Mouse (Mus musculus): Measurements from ENCODE around the gene Dennd1a.

The Dennd1a gene

DNA sequence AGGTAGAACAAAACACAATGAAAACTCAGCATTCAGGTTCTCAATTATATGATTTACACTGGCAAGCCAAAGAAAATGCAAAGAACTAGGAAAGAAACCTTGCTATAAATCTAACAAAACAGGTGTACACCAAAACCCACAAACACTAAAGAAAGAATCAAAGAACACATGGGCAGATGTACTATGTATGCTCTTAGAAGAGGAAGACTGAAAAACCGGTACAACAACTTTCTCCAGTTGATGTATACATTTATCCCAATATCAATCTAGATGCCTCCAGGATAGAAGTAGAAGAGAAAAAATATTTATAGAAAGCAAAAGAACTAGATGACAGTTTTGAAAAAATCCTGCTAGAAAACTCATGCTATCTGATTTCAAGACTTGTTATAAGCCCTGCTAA is 184.5 kb downstream of the Dennd1a start:
- no peak for DNase-seq

DNA sequence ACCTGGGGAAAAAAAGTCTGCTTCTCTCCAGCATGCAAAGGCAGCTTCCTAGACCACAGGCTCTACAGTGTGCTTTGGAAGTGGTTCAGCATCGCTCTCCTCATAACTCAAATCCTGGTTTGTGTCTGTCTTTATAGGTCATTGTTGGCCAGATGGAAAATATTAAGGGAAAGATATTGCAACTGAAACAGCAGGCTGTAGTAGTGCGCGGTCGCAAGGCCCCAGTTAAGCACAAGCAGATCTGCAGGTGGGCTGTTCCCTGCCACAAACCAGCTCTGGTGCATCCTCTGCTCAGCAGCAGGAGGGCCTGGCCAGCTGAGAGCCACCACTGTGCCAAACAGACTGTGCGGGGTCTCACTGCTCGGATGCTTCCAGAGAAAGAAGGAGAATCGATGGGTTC is 186.9 kb downstream of the Dennd1a start:
- DNase-seq = peak; percentile 17

DNA sequence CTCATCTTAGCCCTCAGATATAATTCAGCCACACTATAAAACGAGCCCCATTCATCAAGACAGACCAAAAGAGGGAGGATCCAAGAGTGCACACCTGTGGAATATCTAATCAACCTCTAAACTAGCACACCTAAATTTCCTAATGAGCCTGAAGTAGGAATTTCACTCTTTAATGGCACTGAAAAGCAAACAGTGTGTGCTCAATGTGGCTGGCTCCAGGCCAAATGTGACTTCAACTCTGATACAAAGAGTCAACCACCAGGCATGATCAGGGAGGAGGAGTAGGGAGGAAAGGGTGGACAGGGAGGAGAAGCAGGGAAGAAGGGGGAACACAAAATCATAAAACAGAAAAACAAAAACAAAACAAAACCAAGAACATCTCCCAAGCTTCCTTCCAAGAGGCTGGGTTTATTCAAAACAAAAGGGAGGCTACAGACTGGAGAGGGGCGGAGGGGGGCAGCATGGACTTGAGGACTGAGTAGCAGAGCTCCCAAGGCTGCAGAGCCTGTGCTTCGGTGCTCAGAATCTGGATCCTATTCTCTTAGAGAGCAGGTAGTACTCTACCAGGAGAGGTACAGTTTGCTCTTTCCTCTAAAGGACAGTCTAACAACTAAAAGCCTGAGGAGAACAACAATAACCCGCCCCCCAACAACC is 187.9 kb downstream of the Dennd1a start:
- peak; percentile 16 for DNase-seq

DNA sequence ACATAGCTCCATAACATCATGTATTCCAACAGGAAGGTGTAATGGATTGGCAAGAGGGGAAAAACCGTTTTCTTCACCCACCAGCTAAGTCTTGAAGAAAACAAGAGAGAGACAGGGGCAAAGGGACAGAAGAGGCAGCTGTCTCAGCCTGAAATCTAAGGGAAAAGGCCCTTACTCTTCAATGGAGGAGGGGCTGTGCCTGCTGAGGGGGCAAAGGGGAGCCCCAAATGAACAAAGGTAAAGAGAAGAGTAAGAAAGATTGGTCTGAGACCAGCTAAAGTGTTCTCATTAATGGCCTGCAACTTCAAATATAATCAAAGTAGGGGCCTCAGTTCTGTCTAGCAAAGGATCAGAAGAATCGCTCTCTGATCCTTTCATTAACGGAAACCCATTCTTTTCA is 189.7 kb downstream of the Dennd1a start:
- no peak for DNase-seq

DNA sequence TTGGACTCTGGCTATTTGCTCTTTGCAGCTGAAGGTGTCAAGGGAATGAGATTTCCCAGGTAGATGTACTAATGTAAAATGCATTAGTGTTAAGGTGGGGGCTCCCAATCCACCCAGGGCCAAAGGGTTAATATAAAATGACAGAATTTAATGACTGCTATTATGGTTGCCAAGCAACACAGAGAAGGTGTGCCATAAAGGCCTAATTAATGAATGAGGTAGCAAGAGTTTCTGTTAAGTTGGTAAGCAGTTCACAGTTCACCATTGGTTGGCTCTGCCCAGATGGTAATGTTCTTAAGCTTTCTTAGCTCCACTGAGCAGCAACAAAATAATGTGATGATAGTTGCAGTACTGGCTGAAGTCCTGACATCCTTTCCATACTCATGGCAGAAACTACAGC is 190.9 kb downstream of the Dennd1a start:
- DNase-seq = no peak

DNA sequence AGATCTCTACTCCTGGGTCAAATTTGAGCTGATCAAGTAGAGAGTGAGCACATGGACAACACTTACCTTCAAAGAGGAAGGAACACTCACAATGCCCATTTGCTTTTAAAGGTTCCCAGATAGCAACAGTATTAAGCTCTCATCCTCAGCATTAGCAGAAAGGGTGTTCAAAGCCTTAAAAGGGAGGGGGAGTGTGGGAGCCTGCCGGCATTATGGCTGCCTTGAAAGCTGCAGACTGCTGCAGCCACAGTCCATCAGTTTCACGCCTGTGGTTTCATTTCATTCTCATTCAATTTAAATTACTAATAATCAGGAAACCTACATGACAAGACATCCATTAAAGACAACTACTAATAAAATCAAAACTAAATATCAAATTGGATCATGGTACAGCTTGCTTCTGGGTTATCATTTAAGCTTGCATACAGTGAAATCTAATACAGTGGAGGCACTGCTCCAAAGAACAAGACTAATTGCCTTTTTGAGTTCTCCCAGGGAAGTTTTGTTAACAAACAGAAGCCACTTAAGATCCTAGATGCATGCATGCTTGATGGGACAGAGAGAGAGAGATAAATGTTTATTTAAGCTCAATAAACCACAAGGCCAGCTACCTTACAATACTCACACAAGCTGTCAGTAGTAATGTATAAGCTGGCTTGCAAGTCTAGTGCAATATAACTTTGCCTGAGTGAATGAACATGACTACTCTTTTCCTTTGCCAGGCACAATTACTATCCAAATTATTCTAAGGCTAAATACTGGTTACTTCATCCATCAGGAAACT is 192.6 kb downstream of the Dennd1a start:
- DNase-seq = no peak

DNA sequence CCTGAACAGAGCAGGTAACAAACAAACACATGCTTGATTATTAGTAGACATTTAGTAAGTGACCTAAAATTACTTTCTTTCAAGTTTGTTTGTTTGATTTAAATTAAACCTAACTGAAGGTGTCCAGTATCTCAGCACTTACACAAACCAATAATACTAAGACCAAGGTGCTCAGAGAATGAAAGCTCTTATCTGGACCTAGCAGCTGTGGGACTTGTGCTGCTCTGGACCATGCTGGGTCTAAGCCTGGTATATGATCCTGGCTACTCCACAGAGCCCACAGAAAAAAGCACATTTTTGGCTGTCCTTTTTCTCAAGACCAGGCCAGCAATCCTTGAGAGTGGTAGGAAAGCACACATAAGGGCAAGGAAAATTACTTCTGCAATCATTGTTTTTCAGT is 193.2 kb downstream of the Dennd1a start:
- DNase-seq = no peak

DNA sequence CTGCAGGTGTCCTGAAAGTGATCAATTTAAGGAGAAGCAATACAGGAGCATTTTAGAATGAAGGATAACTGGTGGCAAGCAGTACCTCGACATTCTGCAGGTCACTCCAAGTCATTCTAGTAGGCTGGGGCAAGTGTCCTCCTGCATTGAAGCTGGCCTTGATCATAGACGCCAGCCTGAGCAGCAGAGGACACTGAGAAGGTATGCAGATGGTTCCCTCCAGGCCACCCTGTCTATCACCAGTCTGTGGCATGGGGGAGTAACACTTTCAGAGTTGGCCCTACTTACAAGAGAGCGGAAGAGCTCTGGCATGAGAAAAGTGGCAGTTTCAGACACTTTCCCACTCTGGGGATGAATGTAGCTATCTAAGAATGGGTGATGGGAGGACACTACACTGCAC is 193.9 kb downstream of the Dennd1a start:
- no peak for DNase-seq

DNA sequence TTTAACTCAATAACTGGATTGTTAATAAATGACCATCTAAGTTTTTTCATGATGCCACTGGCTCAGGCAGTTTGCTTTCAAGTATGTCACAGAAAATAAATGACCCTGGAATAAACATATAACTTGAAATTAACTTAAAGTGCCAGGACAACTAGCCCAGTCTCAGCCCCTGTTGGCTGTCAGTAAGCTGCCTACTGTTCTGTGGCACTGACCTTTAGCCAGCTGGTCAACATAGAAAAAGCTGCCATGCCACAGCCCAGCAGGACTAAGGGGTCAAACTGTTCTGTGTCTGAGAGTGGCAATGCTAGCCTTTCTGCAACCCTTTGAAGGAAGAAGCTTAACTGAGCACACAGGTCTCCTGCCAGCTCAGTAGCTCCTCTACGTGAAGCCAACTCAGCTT is 198.8 kb downstream of the Dennd1a start:
- DNase-seq = no peak

DNA sequence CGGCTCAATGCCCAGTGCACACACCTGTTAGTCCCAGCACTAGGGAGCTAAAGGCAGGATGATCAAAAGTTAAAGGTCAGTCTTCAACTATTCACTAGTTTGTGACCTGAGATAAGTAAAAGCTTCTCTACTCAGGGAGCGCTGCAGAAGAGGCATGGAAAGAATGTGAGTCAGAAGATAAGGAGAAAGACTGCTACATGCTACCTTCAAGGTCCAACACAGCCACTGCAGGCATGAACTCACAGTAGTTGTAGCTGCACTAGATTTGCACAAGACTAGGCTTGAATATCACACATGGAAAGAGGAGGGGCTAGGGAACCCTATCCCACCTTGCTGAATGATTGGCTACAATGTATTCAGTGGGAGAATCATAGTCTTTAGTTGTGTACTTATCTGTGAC is 202.1 kb downstream of the Dennd1a start:
- DNase-seq = no peak

DNA sequence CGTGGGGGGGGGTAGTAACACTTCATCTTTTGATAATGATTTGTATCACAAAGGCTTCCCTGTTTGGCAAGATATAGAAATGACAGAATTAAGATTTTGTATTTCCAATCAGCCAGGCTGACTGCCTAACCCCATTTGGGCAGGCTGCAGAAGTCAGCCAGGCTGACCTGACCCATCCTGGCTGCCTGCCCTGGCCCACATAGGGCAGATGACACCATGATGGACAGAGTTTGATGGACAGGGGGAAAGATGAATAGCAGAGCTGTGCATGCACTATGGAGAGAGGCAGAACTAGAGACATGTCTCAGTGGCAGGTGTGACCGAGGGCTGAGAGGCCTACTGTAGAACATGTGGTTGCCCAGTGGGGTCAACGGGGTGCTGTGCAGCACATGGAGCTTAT is 203.9 kb downstream of the Dennd1a start:
- DNase-seq = no peak

DNA sequence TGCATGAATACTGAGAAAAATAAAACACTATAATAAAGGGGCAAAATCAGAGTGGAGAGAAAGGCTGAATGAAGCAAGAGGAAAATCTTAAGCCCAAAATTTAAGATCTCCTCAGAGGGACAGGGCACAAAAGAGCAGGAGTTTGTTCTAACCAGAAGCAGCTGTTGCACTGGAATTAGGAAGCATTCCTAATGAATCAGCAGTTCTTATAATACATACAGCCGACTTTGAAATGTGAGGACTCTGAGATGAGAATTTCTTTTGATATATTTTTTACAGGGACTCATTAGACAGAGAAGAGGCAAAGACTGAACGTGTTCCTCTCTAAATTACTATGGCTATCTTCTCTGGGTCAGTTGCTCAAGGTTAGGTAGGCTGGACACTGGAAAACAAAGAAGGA is 212.7 kb downstream of the Dennd1a start:
- no peak for DNase-seq

DNA sequence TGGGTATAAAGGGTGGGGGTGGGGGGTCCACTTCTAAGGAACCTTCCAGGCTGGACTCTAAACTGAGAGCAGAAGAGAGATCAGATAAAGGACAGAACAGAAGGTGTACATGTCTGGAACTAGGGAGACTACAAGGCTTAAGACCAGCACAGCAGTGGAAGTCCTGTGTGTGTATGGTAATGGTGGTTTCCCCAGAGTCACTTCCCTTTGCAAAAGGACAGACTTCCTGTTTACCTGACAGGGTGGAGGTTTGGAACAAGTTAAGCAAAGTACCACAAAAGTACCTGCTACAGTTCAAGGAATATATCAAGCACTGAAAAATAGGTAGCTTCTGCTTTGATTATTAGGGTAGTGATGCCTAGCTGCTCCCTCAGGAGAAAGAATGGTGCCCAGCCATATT is 215.1 kb downstream of the Dennd1a start:
- DNase-seq = no peak

DNA sequence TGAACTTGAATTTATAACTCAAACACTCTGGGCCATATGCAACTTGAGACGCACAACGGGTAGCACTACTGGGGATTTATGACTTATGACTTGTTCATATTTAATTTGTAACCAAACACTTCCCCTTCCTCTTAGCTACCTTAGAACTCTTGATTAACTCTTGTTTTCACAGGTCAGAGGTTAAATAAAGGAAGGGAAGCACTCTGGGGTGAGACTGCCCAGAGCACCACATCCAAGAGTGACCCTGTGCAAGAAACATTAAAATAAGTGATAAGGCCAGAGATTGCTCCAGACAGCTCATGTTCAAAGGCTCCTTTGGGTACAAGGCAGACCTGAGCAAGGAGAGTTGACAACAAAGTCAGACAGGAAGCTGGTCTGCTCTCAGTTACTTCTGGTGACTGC is 219.0 kb downstream of the Dennd1a start:
- DNase-seq = no peak

DNA sequence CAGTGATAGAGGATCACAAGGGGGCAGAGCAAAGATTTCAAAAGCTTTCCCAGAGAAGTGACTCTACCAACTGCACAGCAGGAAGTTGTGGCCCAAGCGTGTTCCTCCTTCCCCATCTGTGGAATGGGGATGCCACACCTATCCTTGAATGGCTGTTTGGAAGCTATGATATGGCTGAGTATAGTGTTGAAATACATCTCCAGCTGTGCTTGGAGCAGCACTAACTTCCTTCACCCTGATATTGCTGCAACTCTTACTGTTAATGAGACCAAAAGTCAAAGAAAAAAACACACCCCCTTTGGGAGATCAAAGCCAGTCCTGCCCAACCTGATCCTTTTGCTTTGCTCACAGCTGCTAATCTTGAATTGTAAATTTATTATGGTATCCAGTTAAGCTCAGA is 221.3 kb downstream of the Dennd1a start:
- DNase-seq = no peak

DNA sequence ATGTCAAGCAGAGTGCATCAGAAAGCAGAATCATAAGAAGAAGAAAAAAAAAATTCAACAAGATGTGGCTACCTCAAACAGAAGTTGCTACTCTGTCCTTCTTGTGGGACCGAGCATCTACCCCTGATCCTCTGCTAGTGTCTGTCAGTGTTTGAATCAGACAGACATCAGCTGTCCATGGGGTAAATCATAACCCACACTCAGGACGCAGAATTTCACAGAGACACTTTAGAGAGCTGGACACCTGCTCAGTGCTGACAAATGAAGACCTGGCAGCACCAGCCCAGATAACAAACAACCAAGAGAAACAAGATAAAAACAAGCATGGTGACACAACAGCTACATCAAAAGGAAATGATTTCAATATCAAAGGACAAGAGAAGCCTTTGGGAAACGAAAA is 222.9 kb downstream of the Dennd1a start:
- DNase-seq = no peak

DNA sequence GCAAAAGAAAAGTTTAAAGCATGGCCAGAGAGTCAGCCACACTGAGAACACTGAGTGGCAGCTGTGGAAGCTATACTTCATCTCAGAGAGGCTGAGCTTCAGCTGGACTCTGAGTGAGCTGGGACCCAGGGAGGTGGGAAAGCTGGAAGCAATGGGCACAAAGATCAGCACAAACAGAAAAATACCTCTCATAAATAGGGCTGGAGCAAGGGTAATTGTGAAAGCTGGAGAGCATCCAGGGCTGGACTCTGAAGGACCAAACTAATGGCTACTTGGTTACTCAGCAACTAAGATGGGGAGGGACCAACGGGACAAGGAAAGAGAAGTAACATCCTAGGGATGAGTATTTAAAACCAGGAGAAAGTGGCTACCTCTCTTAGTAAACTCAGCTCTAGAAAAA is 225.0 kb downstream of the Dennd1a start:
- no peak for DNase-seq

DNA sequence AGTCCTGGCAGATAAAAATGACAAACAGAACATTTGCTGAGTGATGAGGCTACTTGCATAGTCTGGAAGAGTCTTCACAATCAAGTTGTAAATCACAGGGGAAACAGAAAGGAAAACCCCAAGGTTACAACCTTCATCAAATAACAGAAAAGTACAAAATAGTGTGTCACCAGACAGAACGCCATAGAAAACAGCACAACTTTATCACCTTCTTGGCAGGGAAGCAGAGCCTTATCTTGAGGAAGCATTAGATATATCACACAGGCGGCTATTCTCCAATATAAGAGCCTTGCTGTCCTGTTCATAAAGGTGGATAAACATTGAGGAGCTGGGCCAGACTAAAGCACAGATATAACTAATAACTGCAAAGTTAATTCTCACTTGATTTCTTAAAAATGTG is 225.7 kb downstream of the Dennd1a start:
- DNase-seq = no peak

DNA sequence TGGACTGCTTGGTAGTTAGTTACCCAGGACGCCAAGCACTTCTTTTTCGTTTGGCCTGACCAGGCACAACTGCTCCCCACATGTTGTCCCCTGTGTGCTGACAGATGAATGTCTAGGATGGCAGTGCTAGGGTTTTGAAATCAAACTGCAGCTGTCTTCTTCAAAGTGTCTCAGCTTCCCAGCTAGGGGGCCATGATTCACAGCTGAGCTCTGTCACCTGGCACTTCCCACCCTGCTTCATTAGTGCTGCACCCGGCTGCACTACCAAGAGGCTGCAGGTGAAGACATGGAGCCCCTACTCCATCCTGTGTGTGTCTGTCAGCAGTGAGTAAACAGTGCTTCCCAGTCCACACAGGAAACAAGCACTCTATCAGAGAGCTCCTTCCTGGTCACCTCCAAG is 234.8 kb downstream of the Dennd1a start:
- DNase-seq = no peak

DNA sequence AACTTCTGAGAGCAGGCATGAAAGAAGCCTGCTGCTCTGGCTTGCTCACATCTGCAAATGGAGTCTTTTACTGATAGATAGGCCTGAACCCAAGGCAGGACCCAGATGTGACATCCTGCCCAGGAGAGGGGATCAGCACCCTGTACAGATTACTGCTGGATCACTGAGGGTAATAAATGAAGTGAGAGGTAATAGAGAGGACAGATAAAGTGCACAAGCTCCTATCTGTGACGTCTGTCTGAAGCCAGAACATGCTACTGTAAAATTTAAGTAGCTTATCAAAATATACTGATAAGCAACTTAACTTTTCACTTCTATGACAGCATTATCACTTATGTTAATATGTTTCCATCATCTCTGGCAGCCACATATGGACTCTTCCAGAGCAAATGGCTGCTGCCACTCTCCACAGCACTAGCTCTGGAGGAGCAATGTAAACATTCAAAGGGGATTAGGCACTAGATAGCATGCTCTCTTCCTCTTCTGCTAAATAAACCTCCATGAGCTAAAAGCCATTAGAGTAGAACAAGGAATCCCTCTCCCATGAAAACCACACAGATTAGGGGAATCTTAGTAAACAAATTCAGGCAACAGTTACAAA is 235.6 kb downstream of the Dennd1a start:
- DNase-seq = no peak

DNA sequence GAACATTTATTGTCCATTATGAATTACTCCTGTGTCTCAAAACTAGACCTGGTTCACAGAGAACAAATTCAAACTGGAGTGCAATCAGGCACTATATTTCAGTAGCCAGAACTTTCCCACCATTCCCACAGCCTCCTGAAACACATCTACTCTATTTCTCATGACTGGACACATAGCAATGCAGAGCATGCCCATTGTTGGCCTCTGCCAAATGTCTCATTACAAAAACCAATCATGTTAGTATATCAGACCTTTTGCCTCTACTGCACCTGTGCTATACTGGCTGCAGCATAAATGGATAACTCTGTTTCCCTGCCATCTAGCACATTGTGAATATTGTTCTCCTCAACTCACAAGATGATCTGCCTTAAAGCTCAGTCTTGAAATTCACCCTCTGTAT is 238.2 kb downstream of the Dennd1a start:
- DNase-seq = no peak

DNA sequence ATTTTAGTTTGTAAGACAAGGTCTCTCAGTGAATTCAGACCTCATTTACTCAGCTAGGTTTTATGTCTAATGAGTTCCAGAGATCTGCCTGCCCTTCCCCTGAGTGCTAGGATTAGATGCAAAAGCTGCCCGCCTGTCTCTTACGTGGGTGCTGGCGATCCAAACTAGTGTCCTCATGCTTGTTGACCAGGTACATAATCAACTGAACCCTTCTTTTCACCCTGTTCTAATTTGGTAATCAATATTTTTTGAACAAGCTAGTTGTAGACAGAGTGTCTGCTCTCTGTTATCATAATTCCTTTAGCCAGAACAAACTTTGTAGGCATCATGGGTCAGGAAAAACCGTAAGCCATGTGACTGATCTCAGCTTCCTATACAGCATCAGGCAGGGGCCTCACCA is 241.9 kb downstream of the Dennd1a start:
- no peak for DNase-seq

DNA sequence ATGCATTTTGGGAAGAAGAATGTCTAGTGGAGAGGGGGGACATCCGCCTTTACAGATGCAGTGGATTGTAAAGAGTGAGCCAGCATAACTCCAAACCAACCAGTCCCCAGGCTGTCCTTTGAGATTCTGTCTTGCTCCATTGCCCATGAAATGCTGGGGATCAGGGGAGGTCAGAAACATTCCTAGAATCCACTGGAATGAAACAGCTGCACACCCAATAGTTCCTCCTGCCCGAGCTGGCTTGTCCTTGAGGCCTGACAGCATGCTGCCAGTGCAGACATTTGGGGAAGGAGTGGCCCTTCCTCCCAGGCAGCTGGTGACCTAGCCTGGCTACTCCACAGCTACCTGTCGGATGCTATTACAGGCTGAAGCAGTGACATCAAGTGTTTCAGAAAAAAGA is 246.3 kb downstream of the Dennd1a start:
- DNase-seq = no peak

DNA sequence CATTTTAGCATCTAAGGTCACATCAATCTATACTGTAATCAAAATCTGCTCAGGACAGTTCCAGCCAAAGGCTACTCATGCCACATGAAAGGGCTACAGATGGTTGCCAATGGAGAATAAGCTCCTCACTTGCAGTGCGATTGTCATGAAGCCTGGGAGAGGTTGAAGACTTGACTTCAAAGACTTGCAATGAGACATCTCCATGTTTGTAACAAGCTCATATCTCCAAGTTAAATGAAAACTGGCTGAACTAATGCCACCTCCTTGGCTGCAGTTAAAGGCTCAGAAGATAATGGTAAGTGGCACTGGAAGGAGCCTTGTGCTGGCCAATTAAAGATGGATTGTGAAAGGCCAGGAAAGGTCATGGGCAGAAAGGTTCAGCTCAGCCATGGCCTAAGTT is 247.6 kb downstream of the Dennd1a start:
- DNase-seq = no peak

DNA sequence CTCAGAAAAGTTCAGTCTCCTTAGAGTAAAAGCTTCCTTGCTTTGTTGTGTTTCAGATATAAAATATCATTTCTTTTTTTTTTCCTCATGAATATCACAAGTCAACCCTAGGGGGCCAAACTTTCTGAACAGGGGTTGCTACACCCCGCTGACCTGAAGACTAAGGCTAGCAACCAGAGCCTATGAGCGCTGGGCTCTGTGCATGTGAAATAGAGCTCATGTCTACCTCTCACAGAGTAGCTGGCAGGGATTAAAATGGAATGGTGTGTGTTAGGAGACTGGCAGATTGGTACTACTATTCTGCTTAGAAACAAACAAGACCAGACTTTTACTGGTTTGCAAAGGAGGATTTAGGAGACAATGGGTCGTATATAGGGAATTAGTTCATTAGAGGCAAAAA is 258.9 kb downstream of the Dennd1a start:
- DNase-seq = no peak

Measured in cerebellum, adult 11 months (tissue).